Comparison of ENCODE assay signal across 35 mouse cellular contexts in genomic region chr19:32090804-32091203, GRCm38 (mm10).
"Had no signal": no experiment of that assay in that cellular context is flagged by ENCODE, and none has a peak within 500 bp of the region (broad histone marks: within the 10 kb centered on the region; RNA-seq: fewer than 3 reads in every experiment).

No protein-coding gene starts in this region.

- H3K9me3 ChIP-seq: heart, embryonic 10.5 days; heart, embryonic 12.5 days; heart, embryonic 13.5 days; heart, embryonic 15.5 days; hindbrain, embryonic 10.5 days; hindbrain, embryonic 12.5 days; hindbrain, embryonic 13.5 days; hindbrain, embryonic 15.5 days; intestine, embryonic 15.5 days; kidney, embryonic 15.5 days had no signal

- DNase-seq: heart, postnatal 10 days; heart, postnatal 14 days; heart, postnatal 36 days; heart, postnatal 4 days; kidney, adult 11 months; kidney, adult 18-20 months; kidney, adult 2 months; kidney, adult 8-10 months; kidney, adult 9 months; kidney, postnatal 10 days; kidney, postnatal 14 days; kidney, postnatal 25 days; kidney, postnatal 36 days; kidney, postnatal 4 days; layer of hippocampus, adult 9-11 months; layer of hippocampus, postnatal 36 days had no signal

- H3K36me3 ChIP-seq: heart, embryonic 10.5 days; heart, embryonic 12.5 days; heart, embryonic 13.5 days; heart, embryonic 15.5 days; hindbrain, embryonic 10.5 days; hindbrain, embryonic 12.5 days; hindbrain, embryonic 13.5 days; hindbrain, embryonic 15.5 days; intestine, embryonic 15.5 days; kidney, embryonic 15.5 days had no signal

- H3K27ac ChIP-seq: heart, embryonic 10.5 days; heart, embryonic 13.5 days; heart, embryonic 15.5 days; hindbrain, embryonic 10.5 days; hindbrain, embryonic 12.5 days; hindbrain, embryonic 13.5 days; hindbrain, embryonic 14.5 days; hindbrain, embryonic 15.5 days; hindbrain, postnatal 0 days; intestine, embryonic 15.5 days; kidney, embryonic 15.5 days; kidney, postnatal 0 days; layer of hippocampus, adult 2 months had no signal

- H3K27me3 ChIP-seq: heart, embryonic 12.5 days; heart, embryonic 13.5 days; heart, embryonic 15.5 days; hindbrain, embryonic 12.5 days; hindbrain, embryonic 13.5 days; hindbrain, embryonic 15.5 days; intestine, embryonic 15.5 days; kidney, embryonic 15.5 days had no signal

- ATAC-seq: hindbrain, embryonic 16.5 days; hindbrain, postnatal 0 days; inflammation-experienced regulatory T-cells, adult 6 months; intestine, embryonic 15.5 days; intestine, embryonic 16.5 days; intestine, postnatal 0 days had no signal

- H3K4me3 ChIP-seq: heart, embryonic 10.5 days; heart, embryonic 12.5 days; heart, embryonic 13.5 days; heart, embryonic 15.5 days; hindbrain, embryonic 10.5 days; hindbrain, embryonic 12.5 days; hindbrain, embryonic 13.5 days; hindbrain, embryonic 15.5 days; intestine, embryonic 15.5 days; kidney, embryonic 15.5 days; layer of hippocampus, adult 2 months had no signal

- H3K9ac ChIP-seq: heart, embryonic 12.5 days; heart, embryonic 13.5 days; heart, embryonic 15.5 days; hindbrain, embryonic 12.5 days; hindbrain, embryonic 13.5 days; hindbrain, embryonic 14.5 days; hindbrain, embryonic 15.5 days; intestine, embryonic 15.5 days; kidney, embryonic 15.5 days had no signal

- H3K4me2 ChIP-seq: heart, embryonic 11.5 days; heart, embryonic 12.5 days; heart, embryonic 13.5 days; heart, embryonic 15.5 days; hindbrain, embryonic 12.5 days; hindbrain, embryonic 13.5 days; hindbrain, embryonic 14.5 days; hindbrain, embryonic 15.5 days; intestine, embryonic 15.5 days; kidney, embryonic 15.5 days had no signal

- H3K4me1 ChIP-seq: heart, embryonic 10.5 days; heart, embryonic 12.5 days; heart, embryonic 13.5 days; heart, embryonic 15.5 days; hindbrain, embryonic 10.5 days; hindbrain, embryonic 12.5 days; hindbrain, embryonic 13.5 days; hindbrain, embryonic 15.5 days; intestine, embryonic 15.5 days; kidney, embryonic 15.5 days had no signal
